Mouse (Mus musculus): ENCODE results near the gene Fam187b.

GRCm38 (mm10) chr7:30952441-30953265 lies 20.9 kb upstream of the Fam187b start:
- TF ChIP-seq CTCF (IDR thresholded peaks at IDR 0.05; ENCODE audit: low read depth) (no peak), EP300 (IDR thresholded peaks at IDR 0.05; ENCODE audit: low read depth) (no peak)

All from liver, embryonic 14.5 days (tissue).